Comparison of ENCODE assay signal across 15 mouse cellular contexts in the genomic region with DNA sequence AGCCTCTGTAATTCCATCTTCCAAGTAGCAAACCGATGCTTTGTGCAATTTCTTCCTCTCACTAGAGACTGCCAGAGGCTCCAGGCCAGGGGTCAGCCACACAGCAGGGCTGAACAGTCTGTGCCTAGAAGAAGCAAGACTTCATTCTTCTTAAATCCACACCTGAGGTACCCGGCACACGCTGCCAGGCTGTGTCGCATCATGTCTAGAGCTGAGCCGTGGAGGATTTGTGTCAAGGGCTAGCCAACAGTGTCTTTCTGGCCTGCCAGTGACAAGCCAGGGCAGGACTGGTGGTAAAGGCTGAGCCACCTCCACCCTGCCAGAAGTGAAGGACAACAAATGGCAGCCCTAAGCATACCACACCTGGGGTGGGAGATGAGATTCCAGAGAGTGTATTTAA.
"Had no signal": no experiment of that assay in that cellular context is flagged by ENCODE, and none has a peak within 500 bp of the region (broad histone marks: within the 10 kb centered on the region; RNA-seq: fewer than 3 reads in every experiment).

No protein-coding gene starts in this region.

- DNase-seq: kidney, adult 8-10 months; kidney, postnatal 36 days; left cerebral cortex, postnatal 4 days; lung, adult 18-20 months; lung, postnatal 4 days; midbrain, embryonic 14.5 days; retina, postnatal 1 day; right cerebral cortex, postnatal 4 days; thymus, postnatal 4 days had no signal

- ATAC-seq: intestine, postnatal 0 days had no signal

- H3K4me3 ChIP-seq: limb, embryonic 13.5 days; midbrain, embryonic 10.5 days; neural tube, embryonic 13.5 days; stomach, embryonic 15.5 days had no signal

- H3K9me3 ChIP-seq: limb, embryonic 13.5 days; midbrain, embryonic 10.5 days; neural tube, embryonic 13.5 days; stomach, embryonic 15.5 days had no signal

- H3K9ac ChIP-seq: limb, embryonic 13.5 days; liver, embryonic 14.5 days; neural tube, embryonic 13.5 days; stomach, embryonic 15.5 days had no signal

- H3K36me3 ChIP-seq: neural tube, embryonic 13.5 days; stomach, embryonic 15.5 days had no signal

- H3K4me2 ChIP-seq: limb, embryonic 13.5 days; neural tube, embryonic 13.5 days; stomach, embryonic 15.5 days had no signal

- H3K27ac ChIP-seq: limb, embryonic 13.5 days; liver, embryonic 14.5 days; midbrain, embryonic 10.5 days; neural tube, embryonic 13.5 days had no signal

- H3K27me3 ChIP-seq: limb, embryonic 13.5 days; neural tube, embryonic 13.5 days; stomach, embryonic 15.5 days had no signal
